Mouse (Mus musculus) left cerebral cortex, postnatal 36 days (tissue): ENCODE data around the gene Sgce. TPM values are rescaled to one million over a fixed set of nuclear protein-coding genes. Genes with fewer than 3 reads are reported as not detected.
"Not testable (repeated sequence)": the region's sequence is repeated elsewhere in the genome, so short reads cannot be mapped to it uniquely, and the experiment has no call there.

Experiments used
- DNase-seq, 2 experiments: peaks; one replicate each; pipeline ENCODE4 v3.0.0; 2021 to 2022; ENCODE audit warnings: low spot score in 2 of 2, mixed read lengths in 1 of 2
- intact Hi-C: fragments of 180-260 bp; cut with DNase I; formaldehyde crosslinking; loops from one replicate; pipeline ENCODE4 v1.15.1; 2025
- total RNA-seq, 2 experiments: library from RNA; stranded (reverse); gene quantifications; 2 replicates each; pipeline ENCODE4 v1.2.3; 2021

The Sgce gene
- 10 to 100 TPM; 30.0 to 34.7 TPM for total RNA-seq

- DNase-seq, result peak; percentile 60 to 65
- intact Hi-C loops, result loop anchor here (2.0 to 10.0 kb wide), 4 partner anchors 145 to 638 kb away; partner anchors contain the start of genes Asb4, Casd1 and Ppp1r9a
Measured at GRCm38 (mm10) chr6:4746696-4747439, at the start of gene Sgce, which contains the start of gene Peg10. TSS of gene Sgce (minus strand) at chr6:4747207. TSS of gene Peg10 (plus strand) at chr6:4747306.

- intact Hi-C loops, result no loop called here
- DNase-seq, result no peak
Measured at GRCm38 (mm10) chr6:4796281-4796680, 49.3 kb upstream of the Sgce start.

- no peak for DNase-seq
Measured at GRCm38 (mm10) chr6:4762252-4762651, 15.2 kb upstream of the Sgce start.

GRCm38 (mm10) chr6:4761415-4762142 is 14.6 kb upstream of the Sgce start:
- intact Hi-C loops, DNase-seq: not testable (repeated sequence)

More at GRCm38 (mm10) chr6:4762252-4762651, 15.2 kb upstream of the Sgce start:
- intact Hi-C loops, result no loop called here

GRCm38 (mm10) chr6:4754886-4755285 is 7.9 kb upstream of the Sgce start:
- intact Hi-C loops, result no loop called here
- DNase-seq, result no peak

GRCm38 (mm10) chr6:4754286-4754685 is 7.3 kb upstream of the Sgce start:
- intact Hi-C loops, result no loop called here

GRCm38 (mm10) chr6:4751355-4751754 is 4.3 kb upstream of the Sgce start:
- intact Hi-C loops, result no loop called here
- DNase-seq, result no peak

More at GRCm38 (mm10) chr6:4754286-4754685, 7.3 kb upstream of the Sgce start:
- DNase-seq, result no peak

- intact Hi-C loops, result loop anchor here (5.0 to 10.0 kb wide), 3 partner anchors 147 to 636 kb away; partner anchors contain the start of genes Asb4 and Casd1
- peak; percentile 89 to 92 for DNase-seq
Measured at GRCm38 (mm10) chr6:4749091-4749490, 2.1 kb upstream of the Sgce start.

GRCm38 (mm10) chr6:4748506-4748961 is 1.5 kb upstream of the Sgce start:
- DNase-seq, result peak in 1 of 2 experiments; percentile 22

GRCm38 (mm10) chr6:4747677-4748505 is 884 bp upstream of the Sgce start:
- intact Hi-C loops, result loop anchor here (2.0 to 10.0 kb wide), 4 partner anchors 146 to 637 kb away; partner anchors contain the start of genes Asb4, Casd1 and Ppp1r9a

More at GRCm38 (mm10) chr6:4748506-4748961, 1.5 kb upstream of the Sgce start:
- intact Hi-C loops, result loop anchor here (5.0 to 10.0 kb wide), 3 partner anchors 146 to 636 kb away; partner anchors contain the start of genes Asb4 and Casd1

GRCm38 (mm10) chr6:4746036-4746695 is 841 bp downstream of the Sgce start:
- intact Hi-C loops, result loop anchor here (2.0 to 10.0 kb wide), 4 partner anchors 144 to 639 kb away; partner anchors contain the start of genes Asb4, Casd1 and Ppp1r9a
- no peak for DNase-seq

More at GRCm38 (mm10) chr6:4747677-4748505, 884 bp upstream of the Sgce start:
- DNase-seq, result peak; percentile 53 to 60

GRCm38 (mm10) chr6:4740511-4740910 is 6.5 kb downstream of the Sgce start:
- DNase-seq, result peak; percentile 12 to 14
- intact Hi-C loops, result loop anchor here (10.0 kb wide), 2 partner anchors 374 to 644 kb away; partner anchors contain the start of gene Asb4

- no peak for DNase-seq
- intact Hi-C loops, result loop anchor here (10.0 kb wide), 2 partner anchors 375 to 645 kb away; partner anchors contain the start of gene Asb4
Measured at GRCm38 (mm10) chr6:4739522-4740355, 7.3 kb downstream of the Sgce start.

- intact Hi-C loops, result no loop called here
- no peak for DNase-seq
Measured at GRCm38 (mm10) chr6:4738717-4739116, 8.3 kb downstream of the Sgce start.

GRCm38 (mm10) chr6:4738034-4738629 is 8.9 kb downstream of the Sgce start:
- intact Hi-C loops, result no loop called here
- no peak for DNase-seq

- no peak for DNase-seq
- intact Hi-C loops, result no loop called here
Measured at GRCm38 (mm10) chr6:4736372-4736771, 10.6 kb downstream of the Sgce start.

GRCm38 (mm10) chr6:4733208-4733607 is 13.8 kb downstream of the Sgce start:
- intact Hi-C loops, result no loop called here
- no peak for DNase-seq
